Mouse (Mus musculus): ENCODE data around the gene Hsf2bp.

Gene Hsf2bp

GRCm38 (mm10) chr17:32034322-32034721 is 1.8 kb downstream of the Hsf2bp start:
- DNase-seq (ENCODE audit: extremely low read depth, low read depth, low spot score): no peak

GRCm38 (mm10) chr17:32031684-32032083 is 4.5 kb downstream of the Hsf2bp start:
- no peak for DNase-seq (ENCODE audit: extremely low read depth, low read depth, low spot score)

- no peak for DNase-seq (ENCODE audit: extremely low read depth, low read depth, low spot score)
Observed at GRCm38 (mm10) chr17:32028301-32028700, 7.8 kb downstream of the Hsf2bp start.

GRCm38 (mm10) chr17:32027666-32028065 is 8.5 kb downstream of the Hsf2bp start:
- no peak for DNase-seq (ENCODE audit: extremely low read depth, low read depth, low spot score)

- DNase-seq (ENCODE audit: extremely low read depth, low read depth, low spot score): no peak
Observed at GRCm38 (mm10) chr17:32025386-32025785, 10.8 kb downstream of the Hsf2bp start.

GRCm38 (mm10) chr17:32024671-32025073 is 11.5 kb downstream of the Hsf2bp start:
- no peak for DNase-seq (ENCODE audit: extremely low read depth, low read depth, low spot score)

- DNase-seq (ENCODE audit: extremely low read depth, low read depth, low spot score): no peak
Observed at GRCm38 (mm10) chr17:32023088-32023487, 13.1 kb downstream of the Hsf2bp start.

- no peak for DNase-seq (ENCODE audit: extremely low read depth, low read depth, low spot score)
Observed at GRCm38 (mm10) chr17:32022551-32022950, 13.6 kb downstream of the Hsf2bp start.

- DNase-seq (ENCODE audit: extremely low read depth, low read depth, low spot score): no peak
Observed at GRCm38 (mm10) chr17:32021981-32022380, 14.2 kb downstream of the Hsf2bp start.

- no peak for DNase-seq (ENCODE audit: extremely low read depth, low read depth, low spot score)
Observed at GRCm38 (mm10) chr17:32018127-32018894, 17.8 kb downstream of the Hsf2bp start.

- DNase-seq (ENCODE audit: extremely low read depth, low read depth, low spot score): no peak
Observed at GRCm38 (mm10) chr17:32016481-32016880, 19.7 kb downstream of the Hsf2bp start.

GRCm38 (mm10) chr17:32013659-32014058 is 22.5 kb downstream of the Hsf2bp start:
- no peak for DNase-seq (ENCODE audit: extremely low read depth, low read depth, low spot score)

- DNase-seq (ENCODE audit: extremely low read depth, low read depth, low spot score): no peak
Observed at GRCm38 (mm10) chr17:32012254-32012653, 23.9 kb downstream of the Hsf2bp start.

- DNase-seq (ENCODE audit: extremely low read depth, low read depth, low spot score): no peak
Observed at GRCm38 (mm10) chr17:32011694-32012093, 24.5 kb downstream of the Hsf2bp start.

- no peak for DNase-seq (ENCODE audit: extremely low read depth, low read depth, low spot score)
Observed at GRCm38 (mm10) chr17:32006800-32007199, 29.3 kb downstream of the Hsf2bp start.

GRCm38 (mm10) chr17:32003251-32003650 is 32.9 kb downstream of the Hsf2bp start:
- DNase-seq (ENCODE audit: extremely low read depth, low read depth, low spot score): no peak

- no peak for DNase-seq (ENCODE audit: extremely low read depth, low read depth, low spot score)
Observed at GRCm38 (mm10) chr17:31998351-31998750, 37.8 kb downstream of the Hsf2bp start.

GRCm38 (mm10) chr17:31996331-31996730 is 39.8 kb downstream of the Hsf2bp start:
- DNase-seq (ENCODE audit: extremely low read depth, low read depth, low spot score): no peak

GRCm38 (mm10) chr17:31995784-31996183 is 40.4 kb downstream of the Hsf2bp start:
- no peak for DNase-seq (ENCODE audit: extremely low read depth, low read depth, low spot score)

GRCm38 (mm10) chr17:31994132-31994531 is 42.0 kb downstream of the Hsf2bp start:
- DNase-seq (ENCODE audit: extremely low read depth, low read depth, low spot score): no peak

- DNase-seq (ENCODE audit: extremely low read depth, low read depth, low spot score): no peak
Observed at GRCm38 (mm10) chr17:31993354-31993753, 42.8 kb downstream of the Hsf2bp start.

GRCm38 (mm10) chr17:31992004-31992403 is 44.1 kb downstream of the Hsf2bp start:
- no peak for DNase-seq (ENCODE audit: extremely low read depth, low read depth, low spot score)

GRCm38 (mm10) chr17:31989035-31989434 is 47.1 kb downstream of the Hsf2bp start:
- no peak for DNase-seq (ENCODE audit: extremely low read depth, low read depth, low spot score)

Measured in fat pad, adult 2 months (tissue).